Mouse (Mus musculus): ENCODE measurements around the gene Mras.

GRCm38 (mm10) chr9:99484632-99485031 lies 47.5 kb upstream of the Mras start:
- TF ChIP-seq CTCF (IDR thresholded peaks at IDR 0.05; ENCODE audit: low read depth): no peak
- no peak for TF ChIP-seq EP300 (optimal IDR thresholded peaks at IDR 0.05)
